In the genomic region with DNA sequence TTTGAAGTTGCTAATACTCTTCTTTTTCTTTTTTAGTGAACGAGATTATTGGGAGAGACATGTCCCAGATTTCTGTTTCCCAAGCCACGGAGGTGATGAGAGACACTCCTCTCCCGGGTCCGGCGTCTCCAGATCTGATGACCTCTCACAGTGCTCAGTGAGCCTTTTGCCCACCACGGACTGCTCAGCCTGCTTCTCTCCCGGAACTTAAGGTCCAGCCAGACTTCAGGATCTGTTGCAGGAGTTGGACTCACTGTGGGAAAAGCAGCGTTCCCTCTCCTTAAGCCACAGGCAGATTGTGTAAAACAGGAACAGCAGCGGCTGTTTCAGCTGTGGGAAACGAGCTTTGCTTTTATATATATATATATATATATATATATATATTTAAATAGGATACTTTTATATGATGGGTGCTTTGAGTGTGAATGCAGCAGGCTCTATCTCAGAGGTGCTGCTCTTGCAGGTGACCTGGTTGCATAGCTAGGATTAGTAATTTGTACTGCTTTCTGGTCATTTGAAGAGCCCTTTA, we compare ENCODE assay signal across 17 mouse cellular contexts. TPM values are rescaled to one million over a fixed set of nuclear protein-coding genes. Genes with fewer than 3 reads are reported as not detected.
DNase-seq lines count a peak whose midpoint lies in the region.
"Had no signal": no experiment of that assay in that cellular context is flagged by ENCODE, and none has a peak within 500 bp of the region (broad histone marks: within the 10 kb centered on the region; RNA-seq: fewer than 3 reads in every experiment).

No protein-coding gene starts in this region.

- H3K36me3 ChIP-seq in heart, embryonic 10.5 days: peaks cover 64% of the 10 kb centered on the region

- peak; percentile 24 for DNase-seq in heart, embryonic 10.5 days (ENCODE audit: low spot score)
- no peak for DNase-seq in heart, postnatal 36 days
- peak; percentile 36 to 82 for DNase-seq in spleen, postnatal 4 days (ENCODE audit: low spot score in 2 of 2)
- DNase-seq in spleen, adult 12 weeks (ENCODE audit: low spot score): no peak
- peak; percentile 34 for DNase-seq in thymus, postnatal 4 days
- no peak for DNase-seq in thymus, postnatal 36 days
- DNase-seq: adrenal gland, adult 2 months; adrenal gland, postnatal 25 days; cerebellum, adult 9-11 months; cerebellum, postnatal 36 days; gastrocnemius, postnatal 25 days had no signal

- 80% methylated on average over 10 of the region's 10 CpGs for WGBS in heart, embryonic 10.5 days

- H3K4me1 ChIP-seq in heart, embryonic 10.5 days: no peaks in the 10 kb centered on the region
- H3K4me1 ChIP-seq: embryonic facial prominence, embryonic 13.5 days; forebrain, embryonic 12.5 days; heart, embryonic 13.5 days; hindbrain, embryonic 10.5 days had no signal

- peaks cover 8% of the 10 kb centered on the region; the same call in 1 of the 2 replicates for H3K27me3 ChIP-seq in heart, embryonic 10.5 days (ENCODE audit: insufficient read depth, poor library complexity, severe bottlenecking)

- intact Hi-C loops in heart, postnatal 36 days (cut with DNase I): no loop called here

- H3K9me3 ChIP-seq in heart, embryonic 10.5 days: no peaks in the 10 kb centered on the region
- H3K9me3 ChIP-seq: embryonic facial prominence, embryonic 13.5 days; forebrain, embryonic 12.5 days; heart, embryonic 13.5 days; hindbrain, embryonic 10.5 days had no signal

- no peak overlapping the region for H3K4me3 ChIP-seq in heart, embryonic 10.5 days
- H3K4me3 ChIP-seq: embryonic facial prominence, embryonic 13.5 days; forebrain, embryonic 12.5 days; heart, embryonic 13.5 days; hindbrain, embryonic 10.5 days had no signal

- H3K27ac ChIP-seq in heart, embryonic 10.5 days: no peak overlapping the region
- H3K27ac ChIP-seq: embryonic facial prominence, embryonic 13.5 days; forebrain, embryonic 12.5 days; heart, embryonic 13.5 days; hindbrain, embryonic 10.5 days; hindbrain, embryonic 14.5 days had no signal

RNA-seq across cellular contexts. Expression of a gene that starts 8.8 kb away (rescaled TPM):
- polyA plus RNA-seq in heart, embryonic 10.5 days (2016; fragmentation: Nextera tagmentation; extraction: Ambion mirVana): 2.4 and 5.4 TPM in 2 replicates
- under 1 TPM; 0.31 to 0.46 TPM for total RNA-seq in heart, postnatal 36 days (2021)
- total RNA-seq: granulocyte monocyte progenitor cell, adult 5-6 weeks had no signal

RNA-seq across cellular contexts. Expression of a gene that starts 22.3 kb away (rescaled TPM):
- polyA plus RNA-seq in heart, embryonic 10.5 days (2016; fragmentation: Nextera tagmentation; extraction: Ambion mirVana): 10.6 and 13.6 TPM in 2 replicates
- total RNA-seq in heart, postnatal 36 days (2021): 1 to 10 TPM; 9.3 to 9.9 TPM

RNA-seq across cellular contexts. Expression of a gene that starts 40.7 kb away (rescaled TPM):
- 47.3 and 67.8 TPM in 2 replicates for polyA plus RNA-seq in heart, embryonic 10.5 days (2016; fragmentation: Nextera tagmentation; extraction: Ambion mirVana)
- 10 to 100 TPM; 11.4 to 12.3 TPM for total RNA-seq in heart, postnatal 36 days (2021)

Comparison
In these comparisons a context has a peak if more than half of its experiments do, and no peak if none do; other contexts are left out.
1. DNase-seq: peak in heart, embryonic 10.5 days (single experiment), spleen, postnatal 4 days (2 of 2) and thymus, postnatal 4 days (single experiment); none in heart, postnatal 36 days (0 of 2), spleen, adult 12 weeks (single experiment) and thymus, postnatal 36 days (0 of 2).